Mouse (Mus musculus) erythroblast, embryonic 14.5 days (primary cell): ENCODE results near the gene Pdzph1.

Experiments
- GATA1 ChIP-seq: IDR thresholded peaks from 2 replicates; pipeline ENCODE4 v1.6.1; 2012; ENCODE audit warnings: low read length, inconsistent platforms, mixed read lengths
- TAL1 ChIP-seq: IDR thresholded peaks from 3 replicates; pipeline ENCODE4 v1.6.1; 2012; ENCODE audit warnings: low read length, inconsistent platforms, mixed read lengths

- no peak for TF ChIP-seq TAL1
- no peak for TF ChIP-seq GATA1
Measured at GRCm38 (mm10) chr17:59039754-59040153, 48.6 kb upstream of the Pdzph1 start.
